Mouse (Mus musculus) MEL (cell line): ENCODE measurements at regions not wholly inside any gene's neighbourhood (a gene's known extent, or its start where the extent isn't known, plus 50 kb on each side); places are given as distances from the start of the nearest gene placed in this dataset.

Source experiments
- DNase-seq: peaks from one replicate; pipeline ENCODE4 v3.0.0; 2011; ENCODE audit warnings: low read depth, low spot score
- H3K27ac ChIP-seq: 2 replicates; pipeline ENCODE4 v1.5.1; 2012; ENCODE audit warnings: low read depth, mild to moderate bottlenecking, control low read depth, low read length, moderate library complexity; ENCODE audit not compliant: control insufficient read depth
- H3K27me3 ChIP-seq, 2 experiments: fragments of 150-350 bp in 1 of 2; sonication (generic) in 1 of 2; 2 replicates each; pipeline ENCODE4 v1.6.1; 2012; ENCODE audit warnings: low read length in 2 of 2, mild to moderate bottlenecking in 2 of 2, improper control_type of control experiment in 1 of 2, moderate library complexity in 1 of 2; ENCODE audit not compliant: insufficient read depth in 2 of 2, control insufficient read depth in 1 of 2
- H3K36me3 ChIP-seq, 2 experiments: 2 replicates each; pipeline ENCODE4 v1.6.1; 2012 to 2014; ENCODE audit warnings: low read length in 2 of 2, improper control_type of control experiment in 1 of 2, inconsistent platforms in 1 of 2, mild to moderate bottlenecking in 1 of 2; ENCODE audit not compliant: insufficient read depth in 2 of 2, control insufficient read depth in 1 of 2
- H3K4me1 ChIP-seq, 2 experiments: fragments of 150-350 bp in 1 of 2; sonication (generic) in 1 of 2; 2 replicates each; pipeline ENCODE4 v1.6.1; 2012; ENCODE audit warnings: low read length in 2 of 2, improper control_type of control experiment in 1 of 2, mild to moderate bottlenecking in 1 of 2; ENCODE audit not compliant: insufficient read depth in 2 of 2, control insufficient read depth in 1 of 2
- H3K4me3 ChIP-seq, 2 experiments: fragments of 150-350 bp in 1 of 2; sonication (generic) in 1 of 2; 2 replicates each; pipeline ENCODE4 v1.5.1; 2012; ENCODE audit warnings: low read depth in 2 of 2, low read length in 2 of 2, mild to moderate bottlenecking in 2 of 2, moderate library complexity in 2 of 2, control low read depth in 1 of 2, improper control_type of control experiment in 1 of 2; ENCODE audit not compliant: control insufficient read depth in 1 of 2, insufficient read depth in 1 of 2
- H3K79me2 ChIP-seq: 2 replicates; pipeline ENCODE4 v1.6.1; 2012; ENCODE audit warnings: mild to moderate bottlenecking, low read length, moderate library complexity; ENCODE audit not compliant: control insufficient read depth, poor library complexity, insufficient read depth
- H3K9ac ChIP-seq: 2 replicates; pipeline ENCODE4 v1.6.1; 2012; ENCODE audit warnings: low read depth, mild to moderate bottlenecking, control low read depth, low read length, moderate library complexity; ENCODE audit not compliant: control insufficient read depth, poor library complexity, severe bottlenecking
- H3K9me3 ChIP-seq: fragments of 150-350 bp; sonication (generic); replicated peaks from 2 replicates; pipeline ENCODE4 v1.6.1; 2012; ENCODE audit warnings: mild to moderate bottlenecking, low read length, improper control_type of control experiment, moderate library complexity; ENCODE audit not compliant: insufficient read depth
- CHD1 ChIP-seq: IDR thresholded peaks from 2 replicates; pipeline ENCODE4 v1.6.1; 2012; ENCODE audit warnings: low read depth, mild to moderate bottlenecking, inconsistent platforms, low read length, improper control_type of control experiment
- CHD2 ChIP-seq: IDR thresholded peaks from 2 replicates; pipeline ENCODE4 v1.6.1; 2011; ENCODE audit warnings: low read length, improper control_type of control experiment
- CTCF ChIP-seq, 3 experiments: IDR thresholded peaks in 2 of 3; conservative IDR thresholded peaks in 1 of 3; 2 replicates each; pipeline ENCODE4 v1.5.1; 2011 to 2012; ENCODE audit warnings: low read length in 3 of 3, low read depth in 2 of 3, mild to moderate bottlenecking in 2 of 3, improper control_type of control experiment in 1 of 3, inconsistent platforms in 1 of 3, mixed read lengths in 1 of 3, moderate library complexity in 1 of 3; ENCODE audit not compliant: control insufficient read depth in 1 of 3, insufficient read depth in 1 of 3, poor library complexity in 1 of 3, severe bottlenecking in 1 of 3
- E2F4 ChIP-seq: IDR thresholded peaks from 2 replicates; pipeline ENCODE4 v1.6.1; 2011; ENCODE audit warnings: low read depth, low read length, improper control_type of control experiment, borderline replicate concordance
- ELF1 ChIP-seq: IDR thresholded peaks from 2 replicates; pipeline ENCODE4 v1.6.1; 2014; ENCODE audit warnings: low read depth, mild to moderate bottlenecking, inconsistent platforms, low read length, improper control_type of control experiment, moderate library complexity
- GABPA ChIP-seq: IDR thresholded peaks from 2 replicates; pipeline ENCODE4 v1.6.1; 2012; ENCODE audit warnings: low read depth, mild to moderate bottlenecking, inconsistent platforms, low read length, improper control_type of control experiment, moderate library complexity
- HCFC1 ChIP-seq: IDR thresholded peaks from 2 replicates; pipeline ENCODE4 v1.6.1; 2012; ENCODE audit warnings: low read depth, mild to moderate bottlenecking, inconsistent platforms, low read length, improper control_type of control experiment, moderate library complexity
- JUND ChIP-seq: IDR thresholded peaks from 2 replicates; pipeline ENCODE4 v1.6.1; 2011; ENCODE audit warnings: low read depth, mild to moderate bottlenecking, improper control_type of control experiment, low read length
- MAFK ChIP-seq: IDR thresholded peaks from 2 replicates; pipeline ENCODE4 v1.6.1; 2011; ENCODE audit warnings: low read depth, mild to moderate bottlenecking, low read length, improper control_type of control experiment, borderline replicate concordance
- MAZ ChIP-seq: IDR thresholded peaks from 2 replicates; pipeline ENCODE4 v1.6.1; 2012; ENCODE audit warnings: low read depth, mild to moderate bottlenecking, inconsistent platforms, low read length, improper control_type of control experiment
- MEF2A ChIP-seq: IDR thresholded peaks from 2 replicates; pipeline ENCODE4 v1.6.1; 2014; ENCODE audit warnings: low read depth, mild to moderate bottlenecking, inconsistent platforms, low read length, improper control_type of control experiment; ENCODE audit not compliant: poor library complexity, insufficient replicate concordance, severe bottlenecking; ENCODE audit errors: extremely low read depth
- MXI1 ChIP-seq: IDR thresholded peaks from 2 replicates; pipeline ENCODE4 v1.6.1; 2011; ENCODE audit warnings: mild to moderate bottlenecking, low read depth, low read length, improper control_type of control experiment
- NELFE ChIP-seq: IDR thresholded peaks from 2 replicates; pipeline ENCODE4 v1.6.1; 2011; ENCODE audit warnings: low read depth, low read length, improper control_type of control experiment
- NRF1 ChIP-seq: IDR thresholded peaks from 2 replicates; pipeline ENCODE4 v1.6.1; 2014; ENCODE audit warnings: low read depth, mild to moderate bottlenecking, inconsistent platforms, low read length, improper control_type of control experiment, moderate library complexity; ENCODE audit not compliant: poor library complexity, insufficient read depth, severe bottlenecking
- POLR2A ChIP-seq, 2 experiments: IDR thresholded peaks; 2 replicates each; pipeline ENCODE4 v1.6.1; 2011 to 2012; ENCODE audit warnings: low read length in 2 of 2, mild to moderate bottlenecking in 2 of 2, control low read depth in 1 of 2, improper control_type of control experiment in 1 of 2, low read depth in 1 of 2, moderate library complexity in 1 of 2; ENCODE audit not compliant: control insufficient read depth in 1 of 2, insufficient read depth in 1 of 2, poor library complexity in 1 of 2
- POLR2AphosphoS2 ChIP-seq: IDR thresholded peaks from 2 replicates; pipeline ENCODE4 v1.6.1; 2011; ENCODE audit warnings: low read length, improper control_type of control experiment
- RAD21 ChIP-seq: IDR thresholded peaks from 2 replicates; pipeline ENCODE4 v1.6.1; 2011; ENCODE audit warnings: mild to moderate bottlenecking, low read depth, low read length, improper control_type of control experiment
- RCOR1 ChIP-seq: IDR thresholded peaks from 2 replicates; pipeline ENCODE4 v1.6.1; 2012; ENCODE audit warnings: low read depth, mild to moderate bottlenecking, inconsistent platforms, low read length, improper control_type of control experiment
- SIN3A ChIP-seq: IDR thresholded peaks from 2 replicates; pipeline ENCODE4 v1.6.1; 2012; ENCODE audit warnings: low read length, improper control_type of control experiment, inconsistent platforms
- SMC3 ChIP-seq: IDR thresholded peaks from 2 replicates; pipeline ENCODE4 v1.6.1; 2011; ENCODE audit warnings: low read depth, low read length, improper control_type of control experiment
- TCF12 ChIP-seq: IDR thresholded peaks from 2 replicates; pipeline ENCODE4 v1.6.1; 2014; ENCODE audit warnings: low read depth, mild to moderate bottlenecking, inconsistent platforms, low read length, improper control_type of control experiment, moderate library complexity
- USF2 ChIP-seq, 2 experiments: IDR thresholded peaks; 2 replicates each; pipeline ENCODE4 v1.6.1; 2011 to 2012; ENCODE audit warnings: improper control_type of control experiment in 2 of 2, low read length in 2 of 2, borderline replicate concordance in 1 of 2, inconsistent platforms in 1 of 2, low read depth in 1 of 2, mild to moderate bottlenecking in 1 of 2; ENCODE audit not compliant: insufficient read depth in 1 of 2
- ZC3H11A ChIP-seq: IDR thresholded peaks from 2 replicates; pipeline ENCODE4 v1.6.1; 2012; ENCODE audit warnings: low read depth, mild to moderate bottlenecking, inconsistent platforms, low read length, improper control_type of control experiment
- ZKSCAN1 ChIP-seq: IDR thresholded peaks from 2 replicates; pipeline ENCODE4 v1.6.1; 2012; ENCODE audit warnings: low read depth, mild to moderate bottlenecking, inconsistent platforms, low read length, improper control_type of control experiment, moderate library complexity
- ZMIZ1 ChIP-seq: IDR thresholded peaks from 2 replicates; pipeline ENCODE4 v1.6.1; 2012; ENCODE audit warnings: low read depth, mild to moderate bottlenecking, inconsistent platforms, low read length, improper control_type of control experiment, moderate library complexity
- ZNF384 ChIP-seq: IDR thresholded peaks from 2 replicates; pipeline ENCODE4 v1.6.1; 2012; ENCODE audit warnings: low read depth, mild to moderate bottlenecking, inconsistent platforms, low read length, improper control_type of control experiment

DNA sequence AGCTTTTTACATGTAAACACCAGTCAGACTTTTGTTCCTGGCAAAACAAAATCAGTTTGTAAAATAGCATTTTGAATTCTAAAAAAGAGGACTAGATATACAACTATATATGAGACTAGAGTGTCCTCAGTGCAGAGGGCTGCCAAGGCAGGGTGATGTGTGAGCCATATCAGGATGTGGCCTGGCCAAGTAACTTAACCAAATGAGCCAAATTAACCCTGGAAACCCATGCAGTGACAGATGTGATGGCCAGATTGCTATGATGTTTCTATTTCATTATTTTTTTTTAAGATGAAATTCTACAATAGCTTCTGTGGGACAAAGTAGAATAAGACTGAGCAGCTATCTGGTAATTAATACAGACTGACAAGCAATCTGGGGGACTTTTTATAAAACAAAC is 181.8 kb downstream of the Nova1 start:
- no peak overlapping the region for H3K9ac ChIP-seq
- DNase-seq, result no peak
- TF ChIP-seq MAFK, result no peak
- no peak for TF ChIP-seq CHD1
- TF ChIP-seq POLR2AphosphoS2, result no peak
- no peak for TF ChIP-seq ZKSCAN1
- no peaks in the 10 kb centered on the region for H3K27me3 ChIP-seq
- no peaks in the 10 kb centered on the region for H3K36me3 ChIP-seq
- no peaks in the 10 kb centered on the region for H3K4me1 ChIP-seq
- no peak overlapping the region for H3K27ac ChIP-seq
- H3K9me3 ChIP-seq, result no peaks in the 10 kb centered on the region
- H3K4me3 ChIP-seq, result no peak overlapping the region
- H3K79me2 ChIP-seq, result no peaks in the 10 kb centered on the region

DNA sequence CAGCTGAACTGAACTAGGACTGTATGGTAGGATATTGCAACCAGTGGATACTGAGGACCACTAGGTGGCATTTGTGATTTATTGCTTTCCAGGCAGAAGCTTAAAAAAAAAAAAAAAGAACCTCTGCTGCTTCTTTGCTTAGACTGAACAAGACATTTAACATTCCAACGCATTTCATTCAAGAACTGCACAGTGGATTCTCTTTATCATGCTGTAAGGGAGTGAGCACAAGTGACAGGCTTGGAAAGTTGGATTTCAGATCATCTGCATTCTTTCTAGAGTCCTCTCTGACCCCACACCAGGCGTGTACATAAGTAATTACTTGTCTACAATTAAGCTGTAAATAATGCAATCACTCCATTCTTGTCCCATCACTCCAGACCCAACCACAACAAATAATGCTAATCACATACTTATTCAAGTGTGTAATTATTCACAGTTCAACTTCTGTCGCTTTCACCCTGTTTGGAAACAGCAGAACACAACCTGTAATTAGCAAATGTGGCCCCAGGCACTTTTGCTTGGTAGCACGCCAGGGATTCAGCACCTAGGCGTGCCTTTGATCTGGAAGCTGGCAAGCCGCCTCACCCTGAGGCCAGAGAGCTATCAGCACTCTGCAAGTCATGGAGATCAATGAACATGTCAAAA is 183.5 kb downstream of the Nova1 start:
- Histone ChIP-seq H3K79me2 (no peaks in the 10 kb centered on the region), H3K27ac (no peak overlapping the region), H3K27me3 (no peaks in the 10 kb centered on the region), H3K9ac (no peak overlapping the region)
- peak; percentile 34 for DNase-seq
- TF ChIP-seq POLR2A (IDR thresholded peaks at IDR 0.05; ENCODE audit: control insufficient read depth in 1 of 2, insufficient read depth in 1 of 2, low read depth in 1 of 2, low read length in 2 of 2, poor library complexity in 1 of 2), result no peak
- TF ChIP-seq ZC3H11A, result peak; percentile 56
- peak; percentile 58 for TF ChIP-seq SMC3
- peak; percentile 59 for TF ChIP-seq RAD21
- TF ChIP-seq MAZ, result no peak
- TF ChIP-seq ZNF384, result peak; percentile 96
- TF ChIP-seq ZMIZ1, result no peak
- no peak for TF ChIP-seq E2F4
- peak in 1 of 3 experiments; percentile 42; a peak in 2 of 6 replicates for TF ChIP-seq CTCF (IDR thresholded peaks at IDR 0.05 in 2 of 3, conservative IDR thresholded peaks at IDR 0.05 in 1 of 3; ENCODE audit: control insufficient read depth in 1 of 3, insufficient read depth in 1 of 3, low read depth in 2 of 3, low read length in 3 of 3, poor library complexity in 1 of 3, severe bottlenecking in 1 of 3)
- TF ChIP-seq, all 39 proteins: peak for 5
- Histone ChIP-seq H3K9me3 (no peaks in the 10 kb centered on the region), H3K4me3 (no peak overlapping the region), H3K4me1 (no peaks in the 10 kb centered on the region), H3K36me3 (no peaks in the 10 kb centered on the region)

DNA sequence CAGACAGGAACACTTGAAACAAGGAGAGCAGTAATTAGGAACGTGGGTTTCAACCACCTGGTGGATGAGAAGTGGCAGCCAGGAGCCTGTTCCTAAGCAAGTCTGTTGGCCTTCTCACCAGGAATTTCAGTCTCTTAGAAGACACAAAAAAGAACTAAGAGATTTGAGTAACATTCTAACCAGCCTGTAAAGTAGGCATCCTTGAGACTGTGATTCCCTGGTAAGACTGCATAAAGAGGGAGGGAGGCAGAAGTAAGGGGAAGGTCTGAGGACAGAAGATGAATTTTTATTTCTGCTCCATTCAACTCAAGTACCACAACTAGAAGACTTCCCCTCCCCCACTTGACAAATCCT is 184.0 kb downstream of the Nova1 start:
- Histone ChIP-seq H3K9me3 (no peaks in the 10 kb centered on the region), H3K4me1 (no peaks in the 10 kb centered on the region), H3K4me3 (no peak overlapping the region), H3K27ac (no peak overlapping the region), H3K27me3 (no peaks in the 10 kb centered on the region), H3K79me2 (no peaks in the 10 kb centered on the region), H3K9ac (no peak overlapping the region), H3K36me3 (no peaks in the 10 kb centered on the region)
- no peak for DNase-seq
- TF ChIP-seq NRF1 (no peak), NELFE (no peak), CHD2 (no peak), RCOR1 (no peak), TCF12 (no peak), GABPA (no peak), USF2 (IDR thresholded peaks at IDR 0.05; ENCODE audit: borderline replicate concordance in 1 of 2, insufficient read depth in 1 of 2, low read depth in 1 of 2, low read length in 2 of 2) (no peak), HCFC1 (no peak), MXI1 (no peak), MAZ (no peak), JUND (no peak), POLR2A (IDR thresholded peaks at IDR 0.05; ENCODE audit: control insufficient read depth in 1 of 2, insufficient read depth in 1 of 2, low read depth in 1 of 2, low read length in 2 of 2, poor library complexity in 1 of 2) (no peak), SIN3A (no peak), MEF2A (no peak), ELF1 (no peak)
